Mouse (Mus musculus) cerebellum, adult 8-10 months (tissue): ENCODE data around the gene Vmn1r148.
"Not testable (repeated sequence)": the region's sequence is repeated elsewhere in the genome, so short reads cannot be mapped to it uniquely, and the experiment has no call there.

Experiments used
- DNase-seq: peaks from one replicate; pipeline ENCODE4 v3.0.0; 2022

Vmn1r148 gene

GRCm38 (mm10) chr7:22413283-22413682 lies at the start of gene Vmn1r148:
Gene Vmn1r148 (plus strand): TSS chr7:22413583.
- DNase-seq: not testable (repeated sequence)

- DNase-seq: not testable (repeated sequence)
Measured at GRCm38 (mm10) chr7:22370939-22371338, 42.4 kb upstream of the Vmn1r148 start, which contains the start of gene Gm8660. Gene Gm8660 (minus strand): TSS chr7:22371039.

DNA sequence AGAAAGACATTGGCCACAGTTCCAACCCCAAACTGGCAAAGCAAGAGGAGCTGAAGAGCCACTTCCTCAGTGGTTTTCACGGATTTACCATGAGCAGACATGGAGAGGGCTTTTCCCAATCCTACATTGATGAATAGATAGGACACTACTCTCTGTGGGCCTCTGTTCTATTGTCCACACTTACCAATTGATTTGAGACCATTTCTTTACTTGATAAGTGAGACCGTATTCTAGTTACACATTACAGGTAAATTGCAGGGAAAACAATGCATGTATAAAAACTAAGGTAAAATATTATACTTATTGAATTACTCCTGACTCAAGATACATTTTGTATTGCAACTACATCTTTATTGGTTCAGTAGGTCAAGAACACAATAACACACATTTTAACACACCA lies 24.7 kb downstream of the Vmn1r148 start, which contains the start of gene Vmn1r149:
TSS of gene Vmn1r149 (minus strand) at position 101 of the 400 bp plus-strand sequence.
- DNase-seq: not testable (repeated sequence)

GRCm38 (mm10) chr7:22463975-22464374 lies 50.6 kb downstream of the Vmn1r148 start, which contains the start of gene Gm10665:
Gene Gm10665 (minus strand): TSS chr7:22464075.
- DNase-seq: not testable (repeated sequence)
